Mouse (Mus musculus) macrophage (primary cell): Measurements from ENCODE around the gene Cyp4a10. TPM values are rescaled to one million over a fixed set of nuclear protein-coding genes. Genes with fewer than 3 reads are reported as not detected.
"Not testable (repeated sequence)": the region's sequence is repeated elsewhere in the genome, so short reads cannot be mapped to it uniquely, and the experiment has no call there.

ENCODE experiments used
- H3K27ac ChIP-seq: fragments of 350-480 bp; formaldehyde crosslinking; 2 replicates; pipeline ENCODE4 v1.9.0; 2021
- H3K36me3 ChIP-seq: fragments of 350-480 bp; formaldehyde crosslinking; 2 replicates; pipeline ENCODE4 v1.9.0; 2021; ENCODE audit errors: inconsistent target
- H3K4me3 ChIP-seq: fragments of 350-480 bp; formaldehyde crosslinking; 2 replicates; pipeline ENCODE4 v1.9.0; 2021; ENCODE audit errors: inconsistent target
- H3K79me2 ChIP-seq: fragments of 350-480 bp; formaldehyde crosslinking; 2 replicates; pipeline ENCODE4 v1.9.0; 2021; ENCODE audit errors: inconsistent target
- WGBS: methylation state at CpG from one replicate; pipeline ENCODE4 v1.1.7; 2026; ENCODE audit warnings: inconsistent platforms; ENCODE audit not compliant: missing documents; 5-methylcytosine and 5-hydroxymethylcytosine counted together
- polyA plus RNA-seq: library from polyadenylated mRNA; stranded (reverse); fragments of 250-400 nt; gene quantifications from 3 replicates; pipeline ENCODE4 v1.2.4, GENCODE M21; 2018; ENCODE audit warnings: inconsistent platforms
- total RNA-seq, 78 experiments: library from RNA; depleted of rRNA; stranded (reverse); fragments of 250-400 nt; gene quantifications; 1 replicate in 9 of 78; 2 replicates in 24 of 78; 3 replicates in 43 of 78; 4 replicates in 2 of 78; pipeline ENCODE4 v1.2.4; 2018; ENCODE audit warnings: inconsistent platforms in 56 of 78

Gene Cyp4a10
- not detected for total RNA-seq (2018; cell fraction: chromatin; rRNA removed)
- total RNA-seq (2018; cell fraction: cytosol; rRNA removed) = not detected
- not detected for total RNA-seq (2018; cell fraction: nucleus; rRNA removed)
- polyA plus RNA-seq = not detected in 3 replicates

GRCm38 (mm10) chr4:115518000-115518399, at the start of gene Cyp4a10:
Cyp4a10 (plus strand) TSS chr4:115518264.
- H3K4me3 ChIP-seq, H3K36me3 ChIP-seq, H3K27ac ChIP-seq, H3K79me2 ChIP-seq: not testable (repeated sequence)
- WGBS = 82% methylated on average over 5 of the region's 5 CpGs

GRCm38 (mm10) chr4:115473585-115473984, 44.5 kb upstream of the Cyp4a10 start:
- not testable (repeated sequence) for H3K79me2 ChIP-seq, H3K36me3 ChIP-seq, H3K27ac ChIP-seq, H3K4me3 ChIP-seq
- 40% methylated on average over 3 of the region's 3 CpGs for WGBS

GRCm38 (mm10) chr4:115476051-115476450, 42.0 kb upstream of the Cyp4a10 start:
- not testable (repeated sequence) for H3K36me3 ChIP-seq, H3K4me3 ChIP-seq, H3K27ac ChIP-seq, H3K79me2 ChIP-seq

- Histone ChIP-seq H3K27ac (no peak overlapping the region), H3K79me2 (no peaks in the 10 kb centered on the region), H3K36me3 (no peaks in the 10 kb centered on the region), H3K4me3 (no peak overlapping the region)
- WGBS = 32% methylated on average over 6 of the region's 6 CpGs
Observed at GRCm38 (mm10) chr4:115481006-115481652, 36.9 kb upstream of the Cyp4a10 start.

- 88% methylated on average over 1 of the region's 1 CpGs for WGBS
- H3K79me2 ChIP-seq = no peaks in the 10 kb centered on the region
- no peaks in the 10 kb centered on the region for H3K36me3 ChIP-seq
- H3K27ac ChIP-seq = no peak within 1 kb of the TSS
- no peak within 1 kb of the TSS for H3K4me3 ChIP-seq
Observed at GRCm38 (mm10) chr4:115496001-115496400, 22.1 kb upstream of the Cyp4a10 start, which contains the start of gene Cyp4a14. Cyp4a14 (minus strand) TSS chr4:115496142.

GRCm38 (mm10) chr4:115497466-115497865, 20.6 kb upstream of the Cyp4a10 start:
- Histone ChIP-seq H3K79me2 (no peaks in the 10 kb centered on the region), H3K36me3 (no peaks in the 10 kb centered on the region), H3K27ac (no peak overlapping the region), H3K4me3 (no peak overlapping the region)
- WGBS = 84% methylated on average over 3 of the region's 3 CpGs

- not testable (repeated sequence) for H3K27ac ChIP-seq
Observed at GRCm38 (mm10) chr4:115513964-115514363, 4.1 kb upstream of the Cyp4a10 start.

GRCm38 (mm10) chr4:115519444-115519843, 1.4 kb downstream of the Cyp4a10 start:
- Histone ChIP-seq H3K79me2 (no peaks in the 10 kb centered on the region), H3K36me3 (no peaks in the 10 kb centered on the region), H3K4me3 (no peak overlapping the region), H3K27ac (no peak overlapping the region)
- WGBS = 51% methylated on average over 4 of the region's 4 CpGs

More at GRCm38 (mm10) chr4:115513964-115514363, 4.1 kb upstream of the Cyp4a10 start:
- H3K79me2 ChIP-seq, H3K4me3 ChIP-seq, H3K36me3 ChIP-seq: not testable (repeated sequence)

GRCm38 (mm10) chr4:115521766-115522165, 3.7 kb downstream of the Cyp4a10 start:
- Histone ChIP-seq H3K4me3 (no peak overlapping the region), H3K27ac (no peak overlapping the region), H3K79me2 (no peaks in the 10 kb centered on the region), H3K36me3 (no peaks in the 10 kb centered on the region)
- WGBS = 100% methylated on average over 2 of the region's 2 CpGs

- no peak overlapping the region for H3K4me3 ChIP-seq
- H3K36me3 ChIP-seq = no peaks in the 10 kb centered on the region
- WGBS = 73% methylated on average over 1 of the region's 1 CpGs
- H3K79me2 ChIP-seq = no peaks in the 10 kb centered on the region
- H3K27ac ChIP-seq = no peak overlapping the region
Observed at GRCm38 (mm10) chr4:115545101-115545500, 27.0 kb downstream of the Cyp4a10 start.

- no peak overlapping the region for H3K4me3 ChIP-seq
- no peaks in the 10 kb centered on the region for H3K79me2 ChIP-seq
- no peaks in the 10 kb centered on the region for H3K36me3 ChIP-seq
- H3K27ac ChIP-seq = no peak overlapping the region
- WGBS = 64% methylated on average over 2 of the region's 2 CpGs
Observed at GRCm38 (mm10) chr4:115546141-115546828, 28.2 kb downstream of the Cyp4a10 start.

- Histone ChIP-seq H3K36me3 (no peaks in the 10 kb centered on the region), H3K27ac (no peak overlapping the region), H3K4me3 (no peak overlapping the region), H3K79me2 (no peaks in the 10 kb centered on the region)
- WGBS = 87% methylated on average over 3 of the region's 3 CpGs
Observed at GRCm38 (mm10) chr4:115552726-115553125, 34.7 kb downstream of the Cyp4a10 start.

- Histone ChIP-seq H3K4me3 (no peak overlapping the region), H3K79me2 (no peaks in the 10 kb centered on the region), H3K36me3 (no peaks in the 10 kb centered on the region), H3K27ac (no peak overlapping the region)
- 72% methylated on average over 2 of the region's 2 CpGs for WGBS
Observed at GRCm38 (mm10) chr4:115555513-115555912, 37.4 kb downstream of the Cyp4a10 start.

GRCm38 (mm10) chr4:115557861-115558561, 39.9 kb downstream of the Cyp4a10 start:
- Histone ChIP-seq H3K79me2 (no peaks in the 10 kb centered on the region), H3K4me3 (no peak overlapping the region), H3K27ac (no peak overlapping the region), H3K36me3 (no peaks in the 10 kb centered on the region)
- 84% methylated on average over 4 of the region's 4 CpGs for WGBS

GRCm38 (mm10) chr4:115561236-115561635, 43.2 kb downstream of the Cyp4a10 start:
- H3K79me2 ChIP-seq, H3K27ac ChIP-seq, H3K4me3 ChIP-seq, H3K36me3 ChIP-seq: not testable (repeated sequence)
- WGBS = 98% methylated on average over 5 of the region's 5 CpGs
